In genomic region chr7:141263640-141264039, GRCm38 (mm10) we compare ENCODE assay signal across 26 mouse cellular contexts. TPM values are rescaled to one million over a fixed set of nuclear protein-coding genes. Genes with fewer than 3 reads are reported as not detected.
"Had no signal": no experiment of that assay in that cellular context is flagged by ENCODE, and none has a peak within 500 bp of the region (broad histone marks: within the 10 kb centered on the region; RNA-seq: fewer than 3 reads in every experiment).

No protein-coding gene starts in this region.

- DNase-seq: forebrain, postnatal 0 days; gastrocnemius, postnatal 14 days; gastrocnemius, postnatal 36 days; heart, adult 18-20 months; heart, postnatal 10 days; kidney, adult 11 months; kidney, adult 2 months; kidney, adult 9 months; kidney, postnatal 14 days; kidney, postnatal 36 days; layer of hippocampus, adult 9-11 months; layer of hippocampus, postnatal 36 days; left cerebral cortex, postnatal 4 days; liver, embryonic 13.5 days had no signal

- ATAC-seq: forebrain, postnatal 0 days; intestine, embryonic 16.5 days had no signal

- H3K9ac ChIP-seq: forebrain, postnatal 0 days; heart, embryonic 12.5 days; hindbrain, embryonic 12.5 days; hindbrain, embryonic 15.5 days; kidney, embryonic 15.5 days; limb, embryonic 13.5 days; limb, embryonic 15.5 days; liver, embryonic 15.5 days had no signal

- H3K4me2 ChIP-seq: heart, embryonic 12.5 days; hindbrain, embryonic 12.5 days; hindbrain, embryonic 15.5 days; kidney, embryonic 15.5 days; limb, embryonic 13.5 days; limb, embryonic 15.5 days; liver, embryonic 11.5 days; liver, embryonic 15.5 days had no signal

- H3K4me3 ChIP-seq: heart, embryonic 10.5 days; heart, embryonic 12.5 days; hindbrain, embryonic 12.5 days; hindbrain, embryonic 15.5 days; kidney, embryonic 15.5 days; limb, embryonic 13.5 days; limb, embryonic 15.5 days; liver, embryonic 13.5 days; liver, embryonic 15.5 days had no signal

- H3K27ac ChIP-seq: heart, embryonic 10.5 days; hindbrain, embryonic 12.5 days; hindbrain, embryonic 15.5 days; kidney, embryonic 15.5 days; kidney, postnatal 0 days; limb, embryonic 13.5 days; limb, embryonic 15.5 days; liver, embryonic 13.5 days; liver, embryonic 15.5 days had no signal

- H3K27me3 ChIP-seq: hindbrain, embryonic 12.5 days; hindbrain, embryonic 15.5 days; kidney, embryonic 15.5 days; limb, embryonic 13.5 days; limb, embryonic 15.5 days had no signal

- H3K9me3 ChIP-seq: heart, embryonic 10.5 days; heart, embryonic 12.5 days; hindbrain, embryonic 12.5 days; hindbrain, embryonic 15.5 days; kidney, embryonic 15.5 days; limb, embryonic 13.5 days; limb, embryonic 15.5 days; liver, embryonic 13.5 days; liver, embryonic 15.5 days had no signal

RNA-seq across cellular contexts. Expression of gene Cdhr5, which starts 12.9 kb away (rescaled TPM):
- polyA plus RNA-seq: forebrain, postnatal 0 days; heart, embryonic 10.5 days; heart, embryonic 12.5 days; heart, embryonic 14.5 days; hindbrain, embryonic 12.5 days; hindbrain, embryonic 15.5 days; limb, embryonic 13.5 days had no signal

RNA-seq across cellular contexts. Expression of gene Drd4, which starts 28.2 kb away (rescaled TPM):
- polyA plus RNA-seq: heart, embryonic 14.5 days; liver, embryonic 13.5 days; liver, embryonic 15.5 days had no signal
